Mouse (Mus musculus) spleen, adult 18-20 months (tissue): ENCODE results near the gene Lrrc4.

Experiments
- DNase-seq, 2 experiments: peaks; one replicate each; pipeline ENCODE4 v3.0.0; 2022; ENCODE audit warnings: mixed read lengths in 2 of 2

The Lrrc4 gene

DNA sequence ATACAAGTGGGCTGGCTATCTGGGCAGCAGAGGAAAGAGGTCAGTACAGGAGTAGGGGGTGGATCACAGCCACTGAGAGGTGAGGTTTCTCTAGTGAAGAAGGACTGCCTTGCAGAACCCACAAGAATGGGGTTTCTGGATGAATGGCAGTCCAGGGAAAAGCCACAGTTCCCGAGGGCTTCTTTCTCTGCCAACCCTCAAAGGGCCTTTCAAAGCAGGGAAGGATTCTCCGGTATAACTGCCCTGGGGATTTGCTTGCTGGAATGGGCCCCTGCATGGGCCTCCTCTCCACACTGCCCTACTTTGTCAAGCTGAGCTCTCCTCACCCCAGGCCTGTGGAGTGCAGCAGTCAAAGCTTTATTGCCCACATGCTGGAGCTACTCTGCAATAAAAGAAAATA is 22.1 kb upstream of the Lrrc4 start:
- no peak for DNase-seq

DNA sequence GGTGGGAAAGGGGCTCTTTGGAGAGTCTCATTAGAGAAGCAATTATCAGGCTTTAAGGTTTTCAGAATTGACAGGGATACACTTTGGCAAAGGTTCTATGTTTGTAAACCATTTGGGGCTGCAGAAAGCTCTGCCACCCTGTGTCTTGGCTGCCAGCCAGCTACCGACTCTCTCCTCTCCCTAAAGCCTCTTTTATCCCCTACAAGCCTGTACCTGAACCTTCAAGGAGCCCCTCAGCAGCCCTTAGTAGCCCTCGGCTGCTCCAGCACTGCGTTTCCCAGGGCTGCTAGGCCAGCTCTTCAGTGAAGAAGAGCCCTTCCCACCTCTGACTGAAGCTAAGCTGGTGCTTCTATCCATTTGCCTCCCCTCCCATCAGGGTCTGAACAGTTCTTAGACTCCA is 21.6 kb upstream of the Lrrc4 start:
- no peak for DNase-seq

DNA sequence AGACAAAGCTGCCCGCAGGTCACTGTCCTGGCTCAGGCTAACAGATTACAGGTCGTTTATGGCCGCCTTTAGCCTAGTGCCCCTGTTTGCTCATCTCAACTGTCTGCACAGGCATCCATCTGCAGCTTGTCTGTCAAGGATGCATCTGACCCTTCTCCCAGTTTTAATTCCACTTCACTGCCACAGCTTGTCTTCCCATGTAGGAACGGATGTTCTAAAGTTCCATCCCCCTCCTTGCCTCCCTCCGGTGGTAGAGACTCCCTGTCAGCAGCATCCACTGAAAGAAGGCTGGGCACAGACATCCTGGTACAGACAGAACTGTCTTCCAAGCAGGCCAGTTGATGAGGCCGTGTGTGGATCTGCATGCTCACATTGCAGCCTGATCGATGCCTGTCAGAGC is 20.8 kb upstream of the Lrrc4 start:
- no peak for DNase-seq

DNA sequence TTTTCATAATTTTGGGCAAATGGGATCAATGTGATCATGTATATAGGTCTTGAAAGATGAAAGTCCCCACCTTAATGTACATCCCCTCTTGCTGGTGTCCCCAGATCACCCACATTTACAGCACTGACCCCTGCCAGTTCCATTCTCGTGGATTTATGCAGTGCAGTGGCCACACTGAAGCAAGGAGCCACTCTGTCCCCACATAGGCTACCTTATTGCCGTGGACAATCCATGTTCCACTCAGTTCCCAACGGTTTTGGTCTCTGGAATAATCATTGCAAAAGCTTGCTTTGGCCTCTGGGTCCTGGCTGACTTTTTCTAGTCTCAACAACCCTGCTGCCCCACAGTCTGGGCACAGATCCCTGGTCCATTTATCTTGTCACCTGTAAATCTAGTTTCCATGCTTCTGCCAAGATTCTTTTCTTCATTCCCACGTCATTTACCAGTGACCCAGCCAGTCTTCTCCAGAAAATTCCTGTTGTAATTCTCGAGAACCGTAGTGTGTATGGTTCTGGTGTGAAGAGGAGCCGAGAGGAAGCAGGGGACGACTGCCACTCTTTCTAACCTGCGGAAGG is 18.9 kb upstream of the Lrrc4 start:
- no peak for DNase-seq

DNA sequence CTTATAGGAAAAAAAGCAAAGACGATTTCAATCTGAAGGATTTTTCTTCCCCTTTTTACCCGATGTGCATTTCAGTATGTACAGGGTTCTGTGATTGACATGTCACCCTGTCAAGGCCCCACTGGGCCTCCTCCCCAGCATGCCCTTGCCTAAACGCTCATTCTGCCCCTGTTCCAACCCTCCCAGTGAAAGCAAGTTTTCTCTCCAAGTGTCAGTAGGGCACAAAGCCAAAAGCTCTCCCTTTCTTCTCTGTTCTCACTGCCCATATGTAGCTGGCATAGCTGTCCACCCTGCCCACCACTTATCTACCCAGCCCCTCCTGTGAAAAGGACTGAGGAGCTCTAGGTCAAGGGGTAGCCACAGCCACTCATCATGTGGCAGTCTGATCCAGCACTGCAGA is 17.8 kb upstream of the Lrrc4 start:
- no peak for DNase-seq

DNA sequence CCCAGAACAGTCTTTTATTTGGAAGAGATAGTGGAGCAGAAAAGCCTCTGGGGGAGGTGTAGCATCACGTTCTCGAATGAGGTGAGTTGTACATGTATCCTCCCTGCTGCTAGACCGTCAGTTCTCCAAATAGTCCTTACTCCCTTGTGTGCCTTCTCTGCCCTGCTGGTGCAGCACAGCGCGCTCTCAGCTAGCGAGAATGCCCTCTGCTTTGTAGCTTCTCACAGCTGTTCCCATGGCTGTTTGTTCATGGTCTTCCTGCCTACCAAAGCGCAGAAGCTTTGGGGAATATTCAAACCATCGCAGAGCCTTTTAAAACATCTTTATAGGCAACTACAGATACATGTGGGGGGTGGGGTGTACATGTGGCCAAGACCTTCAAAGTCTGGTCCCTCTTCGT is 17.3 kb upstream of the Lrrc4 start:
- DNase-seq, result no peak

DNA sequence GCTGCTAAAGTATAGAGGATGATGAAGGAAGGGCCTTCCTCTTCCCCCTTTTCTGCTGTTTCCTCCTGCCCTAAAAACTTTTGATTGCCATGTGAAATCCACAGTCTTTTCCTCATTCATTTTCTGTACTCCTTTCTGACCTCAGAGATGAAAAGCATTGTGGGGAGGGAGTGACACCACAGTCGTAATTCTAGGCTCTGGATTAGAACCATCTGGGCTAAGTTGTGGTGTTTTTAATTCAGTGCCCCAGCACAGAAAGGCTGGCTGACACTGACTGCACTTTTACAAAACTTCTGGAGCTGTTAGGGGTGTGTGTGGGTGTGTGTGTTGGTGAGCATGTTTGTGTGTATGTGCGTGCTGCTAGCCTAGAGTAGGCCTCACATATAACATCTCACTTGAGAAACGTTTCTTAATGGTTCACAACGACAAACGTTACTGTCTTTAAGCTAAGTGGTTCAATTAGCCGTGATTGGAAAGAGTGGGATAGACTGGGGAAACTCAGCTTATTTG is 16.8 kb upstream of the Lrrc4 start:
- DNase-seq, result no peak

DNA sequence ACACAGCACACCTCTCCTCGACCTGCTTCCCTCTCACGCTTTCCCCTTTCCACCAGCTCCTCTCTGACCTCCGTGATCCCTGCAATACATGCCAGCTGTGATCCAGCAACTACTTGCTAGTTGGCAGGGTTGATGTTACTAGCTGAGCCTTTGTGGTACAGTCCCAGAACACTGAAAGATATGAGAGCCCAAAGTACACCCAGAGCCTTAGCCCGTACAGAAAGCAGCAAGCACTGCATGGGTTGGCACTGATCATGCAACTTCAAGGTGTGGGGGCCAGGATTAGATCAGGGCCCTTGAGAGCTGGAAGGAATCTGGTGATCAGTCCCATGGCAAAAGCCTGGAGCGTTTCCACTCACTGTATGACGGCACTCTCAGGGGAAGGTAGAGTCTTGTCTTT is 16.1 kb upstream of the Lrrc4 start:
- no peak for DNase-seq

DNA sequence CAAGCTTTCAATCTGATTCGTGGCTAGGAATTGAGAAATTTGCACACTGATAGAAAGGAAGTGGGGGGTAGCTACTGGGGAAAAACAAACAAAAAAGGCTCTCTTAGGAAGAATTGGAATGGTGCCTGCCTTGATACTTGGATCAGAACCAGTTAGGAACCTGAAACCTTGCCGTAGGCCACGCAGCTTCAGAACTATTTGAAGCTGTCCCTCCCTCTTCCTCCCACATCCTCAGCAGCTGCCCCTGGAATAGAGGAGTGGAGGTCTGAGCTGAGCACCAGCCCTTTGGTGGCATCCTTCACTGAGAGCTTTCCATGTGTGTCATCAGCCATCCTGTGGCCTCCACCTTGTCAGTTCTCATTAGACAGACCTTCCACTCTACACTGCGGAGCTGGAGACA is 14.1 kb upstream of the Lrrc4 start:
- DNase-seq, result no peak

DNA sequence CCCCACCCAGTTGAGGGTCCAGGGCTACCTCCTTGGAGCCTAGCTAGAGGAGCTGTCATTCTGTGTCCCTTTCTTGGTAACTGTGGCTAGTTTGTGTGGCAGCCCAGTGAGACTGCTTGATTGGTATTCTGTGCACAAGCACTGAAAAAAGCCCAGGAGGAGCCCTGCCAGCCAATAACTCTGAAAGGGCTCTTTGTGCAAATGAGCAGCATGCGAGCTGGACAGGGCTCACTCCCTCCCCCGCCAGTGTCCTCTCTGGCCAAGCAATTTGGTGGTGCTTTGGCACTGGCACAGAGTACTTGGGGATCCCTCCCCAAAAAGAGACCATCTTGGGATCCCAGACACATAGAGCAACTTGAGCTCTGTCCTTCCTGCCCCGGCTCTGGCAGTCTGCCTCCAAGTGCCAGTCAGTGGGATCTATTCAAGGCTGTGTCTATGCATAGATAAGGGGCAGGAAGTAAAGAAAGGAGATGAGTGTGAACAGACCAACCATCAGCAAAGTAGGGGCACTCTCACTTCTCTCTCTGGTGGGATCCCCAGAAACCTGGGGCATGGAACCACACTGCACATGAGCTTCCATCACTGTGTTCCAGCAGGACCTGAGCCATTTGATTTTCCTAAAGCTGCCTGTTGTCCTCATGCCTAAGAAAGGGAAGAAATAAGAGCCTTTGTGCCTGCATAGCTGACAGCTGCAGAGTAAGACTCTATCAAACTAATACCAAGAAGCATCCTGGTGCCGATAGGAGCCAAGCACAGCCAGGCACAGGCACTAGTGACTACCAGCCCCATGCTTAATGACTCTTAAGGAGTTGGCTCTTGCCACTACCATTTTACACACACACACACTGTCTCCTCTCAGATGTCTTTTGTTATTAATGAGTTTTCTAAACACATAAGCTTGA is 11.1 kb upstream of the Lrrc4 start:
- no peak for DNase-seq

DNA sequence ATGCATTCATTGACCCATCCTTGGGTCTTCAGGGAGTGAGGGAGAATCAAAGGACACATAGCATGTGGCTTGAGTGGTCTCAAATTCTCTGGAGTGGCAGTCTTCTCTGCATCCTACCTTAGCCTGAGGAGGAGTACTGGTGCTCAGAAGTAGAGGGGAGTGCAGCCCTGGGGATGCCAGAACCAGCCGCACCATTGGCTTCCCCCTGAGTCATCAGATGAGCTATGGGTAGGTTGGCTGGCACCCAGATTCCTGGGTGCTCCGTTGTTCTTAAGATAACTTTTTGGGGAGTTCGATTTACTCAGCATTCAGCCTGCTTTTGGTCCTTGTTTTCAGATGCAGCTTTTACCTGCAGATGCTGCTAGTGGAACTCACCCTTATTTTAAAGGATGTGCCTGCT is 10.0 kb upstream of the Lrrc4 start:
- no peak for DNase-seq

DNA sequence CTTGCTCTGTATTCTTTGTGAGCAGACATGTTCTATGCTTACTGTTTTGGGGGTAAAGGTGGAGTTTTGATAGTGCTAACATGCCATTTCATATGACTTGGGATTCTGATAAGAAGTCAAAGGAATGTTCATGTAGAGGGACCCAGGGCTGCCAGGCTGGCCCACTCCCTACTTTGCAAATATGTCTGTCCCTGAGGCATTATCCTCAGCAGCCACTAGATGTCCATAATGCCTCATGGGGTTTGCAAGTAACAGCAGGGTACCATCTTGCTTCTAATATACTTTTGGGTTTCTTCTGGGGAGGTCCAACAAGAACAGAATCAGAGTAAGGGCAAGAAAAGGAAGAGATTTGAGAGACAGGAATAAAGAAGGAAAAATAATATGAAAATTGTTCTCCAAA is 5.1 kb upstream of the Lrrc4 start:
- DNase-seq, result no peak

DNA sequence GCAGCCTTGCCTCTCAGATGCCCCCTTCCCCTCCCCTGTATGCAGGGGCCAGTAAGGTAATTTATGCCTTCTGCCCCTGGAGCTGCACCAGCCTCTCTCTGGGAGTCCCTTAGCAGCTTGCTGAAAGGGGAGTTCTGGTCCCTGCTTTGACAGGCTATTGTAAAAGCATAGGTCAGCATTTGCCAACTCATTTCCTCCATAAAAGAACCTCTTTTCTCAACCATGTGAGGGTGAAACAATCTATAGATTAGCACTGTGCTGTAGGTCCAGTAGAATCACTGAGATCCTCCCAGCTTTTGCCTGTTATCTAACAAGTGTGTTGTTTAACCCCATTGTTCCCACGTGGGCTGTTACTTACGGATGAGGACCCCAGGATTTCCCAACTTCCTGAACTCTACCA is 2.5 kb upstream of the Lrrc4 start:
- DNase-seq, result no peak

DNA sequence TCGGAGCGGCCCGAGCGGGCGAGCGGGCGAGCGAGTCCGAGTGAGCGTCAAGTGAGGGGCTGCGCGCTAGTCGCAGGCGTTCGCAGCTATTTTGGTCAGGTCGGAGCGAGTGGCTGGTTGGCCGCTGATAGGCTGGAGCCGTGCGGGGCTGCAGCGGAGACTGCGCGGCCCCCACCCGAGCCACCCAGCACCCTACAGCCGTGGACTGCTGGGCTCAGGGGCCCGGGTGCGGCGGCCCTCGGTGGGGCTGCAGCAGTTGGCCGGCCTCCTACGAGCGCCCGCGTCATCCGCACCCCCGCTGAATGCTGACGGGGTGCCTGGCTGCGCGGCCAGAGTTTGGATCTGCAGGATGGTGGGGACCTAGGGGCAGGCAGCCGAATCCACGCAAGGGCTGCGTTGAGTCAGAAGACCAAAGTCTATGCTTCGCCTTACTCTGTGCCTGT is 1.9 kb upstream of the Lrrc4 start:
- DNase-seq, result no peak

DNA sequence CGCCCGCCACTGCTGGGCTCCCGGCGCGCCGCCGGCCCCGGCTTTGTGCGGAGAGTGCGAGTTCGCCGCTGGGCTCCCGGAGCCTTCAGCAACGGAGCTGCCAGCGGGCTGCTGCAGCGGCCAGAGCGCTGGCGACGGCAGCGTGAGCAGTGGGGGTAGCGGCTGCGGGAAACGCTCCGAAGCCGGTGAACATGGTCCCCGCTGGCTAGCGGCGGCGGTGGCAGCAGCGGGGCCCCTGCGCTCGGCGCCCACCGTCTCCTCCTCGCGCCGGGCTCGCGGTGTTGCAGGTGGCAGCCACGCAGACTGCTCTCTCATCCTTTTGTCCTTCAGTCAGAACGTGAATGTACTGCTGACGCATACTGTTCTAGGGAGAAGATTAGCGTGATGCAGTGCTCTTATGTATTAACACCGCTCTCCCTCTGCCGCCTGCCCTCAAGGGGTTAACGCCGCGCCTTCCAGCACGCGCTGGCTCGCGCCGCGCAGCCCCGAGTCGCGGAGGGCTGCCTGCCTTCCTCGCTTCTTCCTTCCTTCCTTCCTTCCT is 1.3 kb upstream of the Lrrc4 start:
- DNase-seq, result no peak

DNA sequence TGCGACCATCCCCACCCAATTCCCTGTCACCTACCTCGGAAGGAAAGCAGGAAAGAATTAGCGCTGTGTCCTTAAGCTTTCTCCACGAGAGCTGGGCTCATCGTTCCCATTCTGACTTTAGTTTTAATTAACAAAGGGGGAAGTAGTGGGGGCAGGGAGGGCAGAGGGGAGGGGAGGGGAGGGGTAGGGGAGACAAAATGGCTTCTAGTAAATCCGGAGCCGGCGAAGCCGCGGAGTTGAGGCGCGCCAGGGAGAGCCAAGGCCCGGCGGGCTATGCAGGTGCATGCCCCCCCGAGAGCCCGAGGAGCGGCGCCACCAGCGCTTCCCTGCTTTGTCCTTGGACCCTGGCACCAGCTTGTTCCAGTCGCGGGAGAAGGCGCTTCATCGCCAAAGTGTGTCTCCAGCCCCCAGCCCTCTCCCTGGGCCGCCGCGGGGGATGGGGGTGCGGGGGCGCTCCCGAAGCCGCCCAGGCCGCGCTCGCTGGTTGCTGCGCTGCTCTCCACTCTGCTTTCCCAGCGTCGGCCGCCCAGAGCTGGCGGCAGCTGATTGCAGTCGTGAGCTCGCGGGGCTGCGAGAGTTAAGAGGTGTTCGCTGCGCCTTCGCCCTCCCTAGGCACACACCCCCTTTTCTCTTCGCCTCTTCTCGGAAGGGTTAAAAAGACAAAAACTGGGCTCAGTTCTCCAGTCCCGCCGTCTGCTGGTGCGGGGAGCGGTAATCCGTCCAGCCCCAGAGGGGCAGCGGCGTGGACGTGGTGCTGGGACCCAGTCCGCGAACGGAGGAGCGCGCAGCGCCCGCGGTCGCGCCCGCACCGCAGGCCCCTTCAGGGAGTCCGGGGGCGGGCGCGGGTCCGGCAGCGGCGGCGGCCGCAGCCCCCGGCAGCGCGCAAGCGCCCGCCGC is 555 bp upstream of the Lrrc4 start:
- no peak for DNase-seq

DNA sequence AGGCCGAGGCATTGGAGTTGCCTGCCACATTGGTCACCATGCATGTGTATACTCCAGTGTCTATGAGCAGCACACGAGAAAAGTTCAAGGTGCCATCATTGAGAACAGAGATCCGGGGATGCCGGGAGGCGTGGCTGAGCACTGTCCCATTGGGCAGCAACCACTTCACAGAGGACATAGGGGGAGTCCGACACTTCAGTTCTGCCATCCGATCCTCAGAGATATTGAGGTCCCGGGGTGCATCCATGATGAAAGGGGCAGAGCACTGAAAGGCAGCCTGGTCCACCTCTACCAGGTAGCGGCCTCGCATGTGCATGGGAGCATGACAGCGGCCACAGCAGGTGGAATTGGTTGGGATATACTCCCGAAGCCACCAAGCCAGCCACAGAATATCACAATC is 1.2 kb downstream of the Lrrc4 start:
- DNase-seq, result no peak

DNA sequence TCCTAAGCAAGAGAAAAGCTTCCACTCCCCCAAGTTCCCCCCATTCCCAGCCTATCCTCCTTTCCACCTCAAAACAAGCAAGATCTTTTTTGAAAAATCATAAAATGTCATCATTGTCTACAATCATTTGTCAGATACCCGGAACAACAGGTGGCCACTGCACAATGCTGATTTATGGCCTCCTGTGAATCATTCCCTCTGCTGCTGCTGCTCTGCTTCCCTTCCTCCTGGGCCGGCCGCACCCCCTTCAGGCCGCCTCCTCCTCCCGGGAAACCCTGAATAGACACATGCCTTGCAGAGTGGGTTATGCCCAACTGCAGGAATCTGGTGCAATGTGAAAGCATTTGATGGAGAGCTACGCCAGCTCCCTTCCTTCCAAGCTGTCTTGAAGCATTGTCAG is 3.0 kb downstream of the Lrrc4 start:
- DNase-seq, result no peak

DNA sequence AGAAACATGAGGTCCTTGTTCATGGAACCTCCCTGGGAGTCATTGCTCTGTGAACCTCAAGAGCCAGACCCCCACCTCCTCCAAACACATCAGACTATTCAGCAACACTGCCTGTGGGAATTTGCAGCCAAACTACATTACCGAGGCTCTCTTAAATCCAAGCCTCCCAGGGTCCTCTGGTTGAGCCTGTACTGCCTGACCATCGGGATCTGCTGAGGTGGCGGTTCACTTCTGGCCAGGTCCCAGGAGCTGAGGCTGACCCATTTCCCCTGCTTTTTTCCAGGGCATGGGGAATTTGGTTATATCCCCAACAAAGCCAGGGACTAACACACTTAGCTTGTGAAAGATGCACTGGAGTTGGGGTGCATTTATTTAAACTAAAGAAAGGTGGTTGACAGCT is 4.0 kb downstream of the Lrrc4 start:
- DNase-seq, result no peak

DNA sequence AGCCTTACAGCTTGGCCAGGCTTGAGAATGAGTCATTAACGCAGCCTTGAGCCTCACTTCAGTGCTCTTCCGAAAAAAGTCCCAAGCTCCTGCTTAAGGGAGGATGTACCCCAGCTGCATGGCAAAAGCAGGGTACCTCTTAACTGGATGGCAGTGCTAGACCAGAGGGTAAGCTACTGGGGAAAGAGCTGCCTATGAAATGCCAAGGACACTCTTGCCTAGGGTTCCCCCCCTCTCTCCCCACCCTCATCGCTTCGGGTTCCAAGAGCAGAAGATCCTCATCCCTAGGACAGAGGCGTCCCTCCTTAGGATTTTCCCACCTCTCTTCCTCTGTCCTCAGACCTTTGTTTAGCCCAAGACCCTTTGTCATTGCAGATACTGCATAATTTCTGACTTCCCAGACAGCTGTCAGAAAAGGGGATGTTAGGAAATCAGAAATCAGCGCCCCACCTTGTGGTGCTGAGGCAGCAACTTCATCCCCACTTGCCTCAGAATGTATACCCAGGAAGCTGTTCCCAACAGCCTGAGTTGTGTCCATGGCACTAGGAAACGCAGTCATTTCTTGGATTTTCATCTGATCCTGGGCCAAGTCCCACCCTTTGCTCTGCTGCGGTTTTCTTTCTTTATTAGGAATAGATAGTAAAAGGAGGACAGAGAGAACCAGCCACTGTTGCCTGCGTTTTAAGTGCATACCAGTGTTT is 4.7 kb downstream of the Lrrc4 start:
- DNase-seq, result no peak

DNA sequence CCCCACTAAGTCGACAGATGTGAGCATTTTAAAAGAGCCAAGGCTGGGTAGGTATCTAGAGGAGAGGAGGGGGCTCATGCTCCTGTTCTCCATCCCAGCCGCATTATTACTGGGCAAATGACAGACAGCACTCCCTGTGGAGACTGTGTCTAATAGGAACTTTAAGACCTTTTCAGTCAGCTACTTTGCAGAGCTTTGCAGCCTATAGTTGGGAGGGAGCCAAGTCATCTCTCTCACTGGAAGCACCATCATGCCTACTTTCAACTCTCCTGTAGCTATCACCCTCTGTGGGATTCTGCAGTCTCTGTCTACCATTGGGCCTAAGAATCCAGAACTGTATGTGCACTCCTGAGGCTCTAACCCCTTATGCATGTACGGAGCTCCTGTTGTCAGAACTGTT is 5.7 kb downstream of the Lrrc4 start:
- DNase-seq, result no peak

DNA sequence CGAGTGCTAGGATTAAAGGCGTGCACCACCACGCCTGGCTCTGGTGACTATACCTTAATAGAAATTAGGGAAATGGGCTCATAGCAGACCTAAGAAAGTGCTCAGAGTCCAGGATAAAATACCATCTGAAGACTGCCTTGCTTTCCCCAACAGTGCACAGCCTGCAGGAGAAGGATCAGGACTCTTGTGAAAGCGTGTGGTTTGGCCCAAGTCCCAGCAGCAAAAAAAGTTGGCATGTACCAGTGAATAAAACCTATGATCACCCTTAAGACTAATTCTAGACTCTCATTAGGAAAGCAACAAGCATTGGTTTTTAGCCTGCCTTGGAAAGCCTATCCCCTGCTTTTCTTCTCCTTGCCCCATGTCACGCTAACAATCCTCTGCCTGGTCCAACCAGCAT is 7.7 kb downstream of the Lrrc4 start:
- no peak for DNase-seq

DNA sequence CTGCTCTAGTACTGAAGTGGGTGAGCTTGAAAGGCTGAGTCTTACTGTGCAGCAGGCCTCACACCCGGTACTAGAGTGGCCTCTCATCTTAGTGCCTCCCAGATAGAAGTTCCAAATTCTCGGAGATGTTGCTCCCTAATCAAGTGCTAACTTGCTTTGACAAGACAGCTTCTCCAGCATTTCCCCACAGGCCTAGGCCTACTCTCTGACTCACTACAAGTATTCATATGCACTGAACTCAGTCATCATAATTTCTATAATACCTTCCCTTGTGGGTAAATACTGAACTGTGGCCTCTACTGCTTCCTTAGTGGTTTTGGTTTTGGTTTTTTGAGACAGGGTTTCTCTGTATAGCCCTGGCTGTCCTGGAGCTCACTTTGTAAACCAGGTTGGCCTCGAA is 8.2 kb downstream of the Lrrc4 start:
- no peak for DNase-seq
